ENCODE assay signal across 10 mouse cellular contexts in the genomic region with DNA sequence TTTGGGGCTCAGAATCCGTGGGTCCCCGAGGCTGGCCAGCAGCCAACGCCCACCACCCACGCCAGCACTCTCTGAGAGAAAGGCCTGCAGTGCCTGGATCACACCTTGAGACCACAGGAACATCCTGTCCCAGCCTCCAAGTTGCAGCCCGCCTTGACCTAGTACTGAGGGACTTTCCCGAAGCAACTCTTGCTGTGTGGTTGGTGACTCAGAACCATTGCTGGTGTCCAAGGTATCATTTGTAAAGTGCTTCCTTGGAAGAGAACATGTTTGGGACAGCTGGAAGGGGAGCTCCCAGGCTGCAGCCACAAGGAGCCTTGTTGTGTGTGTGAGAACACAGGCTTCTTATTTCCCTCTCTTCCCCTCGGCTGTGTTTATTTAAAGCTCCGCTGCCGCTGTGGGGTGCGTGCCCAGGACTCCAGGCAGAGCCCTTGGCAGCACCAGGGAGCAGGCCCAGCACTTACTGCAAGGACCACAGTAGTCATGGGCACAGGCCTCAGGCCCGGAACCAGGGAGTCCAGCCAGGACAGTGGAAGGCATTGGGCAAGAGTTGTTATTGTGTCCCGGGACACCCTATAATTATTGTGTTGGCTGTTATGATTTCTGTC.
DNase-seq lines count a peak whose midpoint lies in the region; ATAC-seq lines count a peak whose summit lies in the region.
"Had no signal": no experiment of that assay in that cellular context is flagged by ENCODE, and none has a peak within 500 bp of the region (broad histone marks: within the 10 kb centered on the region; RNA-seq: fewer than 3 reads in every experiment).

No protein-coding gene starts in this region.

- no peak overlapping the region for H3K4me3 ChIP-seq in limb, embryonic 10.5 days
- H3K4me3 ChIP-seq in hindbrain, embryonic 12.5 days, result no peak overlapping the region
- H3K4me3 ChIP-seq: midbrain, embryonic 12.5 days had no signal

- no peaks in the 10 kb centered on the region for H3K27me3 ChIP-seq in limb, embryonic 10.5 days (ENCODE audit: low read depth, poor library complexity, severe bottlenecking)
- no peaks in the 10 kb centered on the region for H3K27me3 ChIP-seq in hindbrain, embryonic 12.5 days
- H3K27me3 ChIP-seq: midbrain, embryonic 12.5 days had no signal

- no peak for DNase-seq in frontal cortex, postnatal 25 days (ENCODE audit: low spot score in 2 of 2)
- peak; percentile 91 for DNase-seq in adipocyte (ENCODE audit: low spot score)
- DNase-seq in gonadal fat pad, adult 2 months (ENCODE audit: low read depth), result peak; percentile 50
- DNase-seq in limb, embryonic 10.5 days (ENCODE audit: low spot score), result no peak
- peak; percentile 15 for DNase-seq in testis, postnatal 14 days (ENCODE audit: low spot score)
- no peak for DNase-seq in thymus, postnatal 14 days

- H3K36me3 ChIP-seq in limb, embryonic 10.5 days, result no peaks in the 10 kb centered on the region
- H3K36me3 ChIP-seq in hindbrain, embryonic 12.5 days, result no peaks in the 10 kb centered on the region
- H3K36me3 ChIP-seq: G1E; midbrain, embryonic 12.5 days had no signal

- no peak overlapping the region for H3K4me2 ChIP-seq in hindbrain, embryonic 12.5 days (replicated peaks)
- H3K4me2 ChIP-seq: midbrain, embryonic 12.5 days had no signal

- 78% methylated on average over 12 of the region's 12 CpGs for WGBS in limb, embryonic 10.5 days
- 79% methylated on average over 12 of the region's 12 CpGs for WGBS in hindbrain, embryonic 12.5 days

- ATAC-seq in frontal cortex, adult (ENCODE audit: low TSS enrichment), result peak; percentile 93
- ATAC-seq in hindbrain, embryonic 12.5 days (ENCODE audit: low FRiP score), result no peak

- H3K4me1 ChIP-seq in limb, embryonic 10.5 days, result no peaks in the 10 kb centered on the region; the same call in 1 of the 2 replicates
- no peaks in the 10 kb centered on the region for H3K4me1 ChIP-seq in hindbrain, embryonic 12.5 days
- H3K4me1 ChIP-seq: midbrain, embryonic 12.5 days had no signal

- no peak overlapping the region for H3K9ac ChIP-seq in hindbrain, embryonic 12.5 days
- H3K9ac ChIP-seq: midbrain, embryonic 12.5 days had no signal

- peak overlapping the region; percentile 32; the same call in 1 of the 2 replicates for H3K27ac ChIP-seq in limb, embryonic 10.5 days
- no peak overlapping the region for H3K27ac ChIP-seq in hindbrain, embryonic 12.5 days
- H3K27ac ChIP-seq: midbrain, embryonic 12.5 days had no signal

- H3K9me3 ChIP-seq in limb, embryonic 10.5 days (replicated peaks), result no peaks in the 10 kb centered on the region
- H3K9me3 ChIP-seq in hindbrain, embryonic 12.5 days (replicated peaks), result no peaks in the 10 kb centered on the region
- H3K9me3 ChIP-seq: G1E; midbrain, embryonic 12.5 days had no signal

Comparison
In these comparisons a context has a peak if more than half of its experiments do, and no peak if none do; other contexts are left out.
1. DNase-seq: peak in adipocyte (single experiment), gonadal fat pad, adult 2 months (single experiment) and testis, postnatal 14 days (single experiment); none in frontal cortex, postnatal 25 days (0 of 2), limb, embryonic 10.5 days (single experiment) and thymus, postnatal 14 days (single experiment).